Mouse (Mus musculus) embryonic fibroblast, embryonic 13.5 days (primary cell): ENCODE results near the gene Galt.

Experiments
- CTCF ChIP-seq: IDR thresholded peaks from 2 replicates; pipeline ENCODE4 v1.5.1; 2011; ENCODE audit warnings: mild to moderate bottlenecking, control low read depth, low read length, moderate library complexity, borderline replicate concordance; ENCODE audit not compliant: insufficient read depth
- POLR2A ChIP-seq: IDR thresholded peaks from 2 replicates; pipeline ENCODE4 v1.6.1; 2011; ENCODE audit warnings: low read depth, mild to moderate bottlenecking, control low read depth, low read length, moderate library complexity

GRCm38 (mm10) chr4:41759206-41759605 is 4.2 kb downstream of the Galt start:
- TF ChIP-seq POLR2A, result no peak
- TF ChIP-seq CTCF, result no peak
